Mouse (Mus musculus) ES-Bruce4 (cell line): ENCODE measurements at regions not wholly inside any gene's neighbourhood (a gene's known extent, or its start where the extent isn't known, plus 50 kb on each side); places are given as distances from the start of the nearest gene placed in this dataset.
A peak's percentile ranks its signal among the peaks of the same experiment; 100 is the strongest.

Experiments
- H3K27ac ChIP-seq: 2 replicates; pipeline ENCODE4 v1.5.1; 2012; ENCODE audit warnings: low read length, inconsistent platforms; ENCODE audit not compliant: insufficient read depth
- H3K27me3 ChIP-seq: 2 replicates; pipeline ENCODE4 v1.6.1; 2012; ENCODE audit warnings: mild to moderate bottlenecking, low read length, inconsistent platforms; ENCODE audit not compliant: control insufficient read depth, poor library complexity, insufficient read depth, severe bottlenecking
- H3K36me3 ChIP-seq: 2 replicates; pipeline ENCODE4 v1.6.1; 2012; ENCODE audit warnings: inconsistent platforms, mild to moderate bottlenecking, low read length, moderate library complexity; ENCODE audit not compliant: control insufficient read depth, poor library complexity, insufficient read depth, severe bottlenecking
- H3K4me1 ChIP-seq: one replicate; pipeline ENCODE4 v1.8.1; 2011; ENCODE audit warnings: low read length; ENCODE audit not compliant: control insufficient read depth, insufficient read depth
- H3K4me3 ChIP-seq: 2 replicates; pipeline ENCODE4 v1.5.1; 2011; ENCODE audit warnings: low read depth, mild to moderate bottlenecking, low read length
- H3K9ac ChIP-seq: 2 replicates; pipeline ENCODE4 v1.6.1; 2012; ENCODE audit warnings: low read depth, mild to moderate bottlenecking, inconsistent platforms; ENCODE audit not compliant: poor library complexity, severe bottlenecking
- H3K9me3 ChIP-seq: replicated peaks from 2 replicates; pipeline ENCODE4 v1.6.1; 2012; ENCODE audit warnings: mild to moderate bottlenecking, low read length, inconsistent platforms; ENCODE audit not compliant: control insufficient read depth, poor library complexity, insufficient read depth, severe bottlenecking
- CTCF ChIP-seq: IDR thresholded peaks from one replicate; pipeline ENCODE4 v1.8.1; 2011; ENCODE audit warnings: low read depth, low read length
- EP300 ChIP-seq: IDR thresholded peaks from 2 replicates; pipeline ENCODE4 v1.6.1; 2011; ENCODE audit warnings: low read depth, low read length; ENCODE audit not compliant: insufficient read depth
- POLR2A ChIP-seq: IDR thresholded peaks from one replicate; pipeline ENCODE4 v1.8.1; 2011; ENCODE audit warnings: low read length; ENCODE audit not compliant: insufficient read depth

- peak; percentile 41 for TF ChIP-seq CTCF
- TF ChIP-seq POLR2A: no peak
- Histone ChIP-seq H3K4me1 (no peaks in the 10 kb centered on the region), H3K9me3 (no peaks in the 10 kb centered on the region), H3K27ac (no peak overlapping the region), H3K27me3 (no peaks in the 10 kb centered on the region), H3K36me3 (no peaks in the 10 kb centered on the region), H3K9ac (no peak overlapping the region), H3K4me3 (no peak overlapping the region)
Measured at GRCm38 (mm10) chr4:101326067-101326466, 61.0 kb upstream of the Jak1 start.

- no peaks in the 10 kb centered on the region for H3K36me3 ChIP-seq
- no peak overlapping the region for H3K9ac ChIP-seq
- no peaks in the 10 kb centered on the region for H3K27me3 ChIP-seq
- H3K9me3 ChIP-seq: no peaks in the 10 kb centered on the region
- TF ChIP-seq EP300: no peak
- no peak for TF ChIP-seq CTCF
- no peak for TF ChIP-seq POLR2A
- no peaks in the 10 kb centered on the region for H3K4me1 ChIP-seq
- H3K27ac ChIP-seq: no peak overlapping the region
- H3K4me3 ChIP-seq: no peak overlapping the region
Measured at GRCm38 (mm10) chr4:101321731-101322130, 56.6 kb upstream of the Jak1 start.

GRCm38 (mm10) chr4:101320587-101320986 lies 55.5 kb upstream of the Jak1 start:
- Histone ChIP-seq H3K36me3 (no peaks in the 10 kb centered on the region), H3K4me1 (no peaks in the 10 kb centered on the region), H3K27ac (no peak overlapping the region), H3K4me3 (no peak overlapping the region), H3K27me3 (no peaks in the 10 kb centered on the region), H3K9me3 (no peaks in the 10 kb centered on the region), H3K9ac (no peak overlapping the region)
- TF ChIP-seq CTCF (no peak), POLR2A (no peak), EP300 (no peak)

GRCm38 (mm10) chr4:101319681-101320220 lies 54.7 kb upstream of the Jak1 start:
- Histone ChIP-seq H3K4me3 (no peak overlapping the region), H3K4me1 (no peaks in the 10 kb centered on the region), H3K27me3 (0 out of 2 replicates have a peak, but pooled peaks cover under 1% of the 10 kb centered on the region), H3K27ac (no peak overlapping the region), H3K9me3 (no peaks in the 10 kb centered on the region), H3K36me3 (no peaks in the 10 kb centered on the region), H3K9ac (no peak overlapping the region)
- TF ChIP-seq POLR2A: no peak
- no peak for TF ChIP-seq EP300
- TF ChIP-seq CTCF: no peak

- Histone ChIP-seq H3K9ac (no peak overlapping the region), H3K4me1 (no peaks in the 10 kb centered on the region), H3K27ac (no peak overlapping the region), H3K4me3 (no peak overlapping the region), H3K27me3 (0 out of 2 replicates have a peak, but pooled peaks cover 1% of the 10 kb centered on the region), H3K9me3 (no peaks in the 10 kb centered on the region), H3K36me3 (no peaks in the 10 kb centered on the region)
- TF ChIP-seq EP300: no peak
- TF ChIP-seq POLR2A: no peak
- peak; percentile 28 for TF ChIP-seq CTCF
Measured at GRCm38 (mm10) chr4:101318836-101319235, 53.8 kb upstream of the Jak1 start.

GRCm38 (mm10) chr4:101316061-101316460 lies 51.0 kb upstream of the Jak1 start:
- TF ChIP-seq CTCF: no peak
- TF ChIP-seq POLR2A: no peak
- TF ChIP-seq EP300: no peak
- H3K9ac ChIP-seq: no peak overlapping the region
- H3K9me3 ChIP-seq: no peaks in the 10 kb centered on the region
- no peaks in the 10 kb centered on the region for H3K4me1 ChIP-seq
- no peak overlapping the region for H3K27ac ChIP-seq
- no peak overlapping the region for H3K4me3 ChIP-seq
- peaks cover 5% of the 10 kb centered on the region; the same call in 1 of the 2 replicates for H3K27me3 ChIP-seq
- no peaks in the 10 kb centered on the region for H3K36me3 ChIP-seq
